Mouse (Mus musculus): Measurements from ENCODE around the gene 4930432K21Rik.
A peak's percentile ranks its signal among the peaks of the same experiment; 100 is the strongest.

4930432K21Rik gene

DNA sequence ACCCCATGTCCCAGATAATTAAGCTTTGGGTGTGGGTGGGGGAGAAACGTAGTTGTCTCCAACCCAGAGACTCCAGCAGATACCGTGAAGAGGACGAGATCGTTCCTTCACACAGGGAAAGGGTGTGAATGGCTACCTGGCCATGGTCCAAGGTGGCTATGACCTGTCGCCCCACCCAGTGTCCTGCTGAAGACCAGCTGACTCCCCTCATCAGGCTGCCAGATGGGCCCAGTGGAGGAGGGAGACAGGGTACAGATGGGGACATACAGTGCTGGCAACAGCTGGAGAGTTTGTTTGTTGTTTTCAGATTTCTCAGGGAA is 666 bp downstream of the 4930432K21Rik start:
- DNase-seq (ENCODE audit: low spot score), result no peak

DNA sequence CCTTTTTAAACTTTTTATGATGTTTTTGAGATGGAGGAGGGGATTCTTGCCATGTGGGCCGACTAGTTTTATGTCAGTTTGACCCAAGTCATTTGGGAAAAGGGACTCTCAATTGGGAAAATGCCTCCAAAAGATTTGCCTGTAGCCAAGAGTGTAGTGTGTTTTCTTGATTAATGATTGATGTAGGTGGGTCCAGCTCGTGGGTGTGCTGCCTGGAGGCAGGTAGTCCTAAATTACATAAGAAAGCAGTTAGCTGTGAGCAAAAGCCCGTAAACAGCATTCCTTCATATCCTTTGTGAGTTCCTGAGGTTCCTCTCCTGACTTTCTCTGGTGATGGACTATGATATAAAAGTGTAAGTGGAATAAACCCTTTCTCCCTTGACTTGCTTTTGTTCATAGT is 1.4 kb downstream of the 4930432K21Rik start:
- DNase-seq (ENCODE audit: low spot score), result no peak

DNA sequence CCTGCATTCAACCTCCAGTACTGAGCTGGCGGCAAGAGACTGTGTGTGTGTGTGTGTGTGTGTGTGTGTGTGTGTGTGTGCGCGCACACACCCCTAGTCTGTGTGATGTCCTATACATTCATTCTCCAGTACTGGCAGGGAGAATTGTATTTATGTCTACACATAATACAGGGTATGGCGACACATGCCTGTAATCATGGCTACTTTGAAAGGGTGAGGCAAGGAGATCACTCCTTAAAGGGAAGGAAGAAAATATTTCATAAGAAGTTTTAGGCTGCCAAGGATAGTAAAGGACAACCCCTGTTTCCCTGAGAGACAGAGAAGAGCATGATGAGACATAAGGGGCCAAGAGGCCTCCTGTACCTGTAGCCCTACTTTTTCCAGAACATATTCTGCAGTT is 9.8 kb downstream of the 4930432K21Rik start:
- DNase-seq (ENCODE audit: low spot score), result no peak

DNA sequence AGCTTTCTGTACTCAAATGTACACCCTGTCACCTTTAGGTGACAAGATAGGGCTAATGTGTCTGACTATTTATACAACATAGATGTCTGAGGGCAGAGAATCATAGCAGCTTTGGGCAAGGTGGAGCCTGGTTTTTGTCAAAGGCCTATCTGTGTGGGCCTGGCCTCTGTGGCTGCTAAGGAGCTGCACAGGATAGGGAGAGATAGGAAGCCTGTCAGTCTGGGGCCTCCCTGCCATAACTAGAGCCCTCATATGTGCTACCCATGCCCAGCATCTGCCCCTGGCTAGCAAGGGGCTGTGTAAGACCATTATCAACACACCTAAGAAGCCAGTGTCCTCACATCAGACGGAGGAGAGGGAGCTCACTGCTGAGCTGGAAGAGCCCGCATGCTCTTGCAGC is 19.9 kb downstream of the 4930432K21Rik start:
- no peak for DNase-seq (ENCODE audit: low spot score)

DNA sequence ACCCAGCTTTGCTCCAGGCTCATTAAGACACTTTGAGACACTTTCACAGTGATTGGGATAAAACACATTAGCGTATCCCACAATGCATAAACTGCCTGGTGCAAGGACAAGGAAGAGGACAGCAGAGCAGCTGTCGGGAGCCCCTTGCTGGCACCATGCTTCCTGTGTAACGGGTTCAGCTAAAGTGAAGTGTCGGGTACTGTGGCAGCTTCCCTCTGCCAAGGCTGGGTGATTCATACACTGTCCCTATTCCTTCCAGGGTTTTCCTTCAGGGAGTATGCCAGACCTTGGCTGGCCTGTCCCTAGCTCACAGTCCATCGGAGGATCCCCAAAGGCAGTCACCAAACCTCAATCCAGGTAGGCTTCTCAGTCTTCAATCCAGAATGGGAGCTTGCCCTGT is 22.3 kb downstream of the 4930432K21Rik start:
- no peak for DNase-seq (ENCODE audit: low spot score)

DNA sequence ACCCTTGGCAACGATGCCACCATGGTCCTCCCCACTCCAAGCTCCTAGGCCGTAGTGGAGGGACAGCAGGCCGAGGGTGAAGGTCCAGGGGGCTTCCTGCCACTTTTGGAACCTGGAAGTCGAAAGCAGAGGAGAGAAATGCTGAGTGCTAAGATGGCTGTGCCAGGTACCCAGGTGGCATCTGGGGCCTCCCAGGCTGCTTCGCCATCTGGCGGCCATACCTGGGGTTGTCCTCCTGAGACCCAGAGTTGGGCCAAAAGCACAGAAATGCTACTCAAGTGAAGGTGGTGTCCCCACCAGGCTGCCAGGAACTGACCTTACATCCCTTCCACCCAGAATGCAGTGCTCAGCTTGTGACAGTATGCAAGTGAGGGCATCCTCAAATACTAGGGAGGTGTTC is 26.0 kb downstream of the 4930432K21Rik start:
- no peak for DNase-seq (ENCODE audit: low spot score)

DNA sequence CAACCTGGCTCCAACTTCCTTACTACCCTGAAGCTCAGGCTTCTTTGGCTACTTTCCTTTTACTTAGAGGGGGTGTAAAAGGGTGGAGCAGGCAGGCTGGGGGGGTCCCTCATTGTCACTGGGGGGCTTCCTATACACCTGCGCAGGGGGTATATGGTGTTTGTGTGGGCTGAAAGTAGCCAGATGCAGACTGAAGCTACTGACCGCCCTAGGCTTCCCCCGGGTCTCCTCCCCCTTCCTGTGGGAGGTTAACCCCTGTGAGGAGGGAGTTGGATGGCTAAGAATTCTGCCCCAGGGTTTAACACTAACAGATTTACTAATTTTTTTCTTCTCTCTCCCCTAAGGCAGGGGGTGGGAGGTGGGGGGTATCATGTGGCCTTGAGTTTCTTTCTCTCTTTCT is 28.7 kb downstream of the 4930432K21Rik start:
- DNase-seq (ENCODE audit: low spot score), result no peak

DNA sequence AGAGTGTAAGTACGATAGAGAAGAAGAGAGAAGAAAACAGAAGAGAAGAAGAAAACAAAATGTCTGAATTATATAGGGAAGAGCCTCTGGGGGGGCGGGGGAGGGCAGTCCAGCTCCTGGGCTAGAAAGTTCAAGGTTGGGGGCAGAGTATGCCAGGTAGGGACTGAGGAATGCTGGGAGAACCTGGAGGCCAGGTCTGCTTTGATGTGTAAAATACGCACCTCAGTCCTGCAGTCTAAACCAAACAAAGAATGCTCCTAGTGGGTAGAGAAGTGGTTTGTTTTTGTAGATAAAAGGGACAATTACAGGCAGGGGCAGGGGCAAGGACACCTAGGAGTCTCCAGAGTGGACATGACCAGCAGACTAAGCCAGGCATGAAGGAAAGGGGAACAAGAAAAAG is 29.6 kb downstream of the 4930432K21Rik start:
- no peak for DNase-seq (ENCODE audit: low spot score)

DNA sequence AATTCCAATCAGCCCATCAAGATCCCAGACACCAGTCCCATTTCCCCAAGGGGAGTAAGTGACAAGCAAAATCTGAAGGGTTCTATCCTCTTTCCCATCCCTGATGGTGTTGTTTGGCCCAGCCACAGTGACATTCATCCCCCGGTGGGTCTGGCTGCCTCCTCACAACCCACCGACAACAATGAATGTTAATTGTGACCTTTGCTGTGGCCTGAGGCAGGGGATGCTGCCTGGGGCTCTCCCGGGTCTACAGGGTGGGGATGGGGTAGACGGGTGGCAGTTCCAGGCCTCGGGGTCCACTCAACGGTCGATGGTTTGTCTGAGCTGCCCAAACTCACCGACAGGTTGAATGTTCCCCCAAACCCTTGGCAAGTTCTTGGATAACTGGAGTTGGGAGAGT is 30.8 kb downstream of the 4930432K21Rik start:
- no peak for DNase-seq (ENCODE audit: low spot score)

DNA sequence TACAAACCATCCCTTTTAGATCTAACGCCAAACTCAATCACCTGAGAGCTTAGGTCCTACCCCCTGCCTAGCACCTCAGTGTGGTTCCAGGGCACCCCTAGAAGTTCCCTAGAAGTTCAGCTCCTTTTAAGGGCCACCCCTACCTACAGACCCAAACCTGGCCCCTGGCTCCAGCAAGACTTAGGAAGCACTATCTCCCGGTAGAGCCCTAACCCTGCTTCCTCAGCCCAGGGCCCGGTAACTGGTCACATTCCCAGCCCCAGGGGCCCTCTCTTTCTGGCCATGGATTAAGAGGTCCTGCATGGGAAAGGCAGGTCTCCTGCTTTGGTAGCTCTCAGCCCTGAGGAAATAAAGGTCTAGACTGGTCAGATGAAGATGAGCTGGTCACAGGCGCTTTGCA is 32.1 kb downstream of the 4930432K21Rik start:
- no peak for DNase-seq (ENCODE audit: low spot score)

DNA sequence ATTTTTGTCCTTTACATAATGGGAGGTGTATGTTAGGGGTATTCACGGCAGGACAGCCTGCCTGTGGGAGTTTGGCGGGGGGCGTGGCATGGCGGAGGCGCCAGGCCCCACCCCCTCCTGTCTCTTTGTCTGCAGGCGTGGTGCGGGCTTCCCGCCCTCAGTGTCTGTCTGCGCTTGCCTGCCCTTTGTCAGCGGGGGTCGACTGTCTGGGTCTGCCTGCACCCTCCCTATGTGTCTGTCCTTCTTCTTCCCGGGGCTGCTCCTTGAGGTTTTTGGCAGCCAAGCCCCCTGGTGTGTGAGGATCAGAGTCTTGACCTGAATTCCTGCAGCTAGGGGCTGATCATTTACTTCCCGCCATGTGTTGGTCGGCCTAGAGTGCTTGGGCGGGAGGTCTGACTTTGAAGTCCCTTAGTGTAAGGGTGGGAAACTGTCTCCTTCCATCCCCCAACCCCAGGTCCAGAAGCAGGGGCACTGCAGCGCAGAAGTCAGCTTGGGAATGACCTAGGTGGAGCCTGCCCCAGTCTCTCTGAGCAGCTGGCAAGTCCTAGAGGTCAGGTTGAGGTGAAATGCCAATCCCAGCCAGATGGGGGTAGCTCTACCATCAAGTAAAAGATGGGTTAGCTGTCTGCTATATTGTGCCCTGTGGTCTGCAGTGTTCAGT is 32.8 kb downstream of the 4930432K21Rik start:
- DNase-seq (ENCODE audit: low spot score), result peak; percentile 32

DNA sequence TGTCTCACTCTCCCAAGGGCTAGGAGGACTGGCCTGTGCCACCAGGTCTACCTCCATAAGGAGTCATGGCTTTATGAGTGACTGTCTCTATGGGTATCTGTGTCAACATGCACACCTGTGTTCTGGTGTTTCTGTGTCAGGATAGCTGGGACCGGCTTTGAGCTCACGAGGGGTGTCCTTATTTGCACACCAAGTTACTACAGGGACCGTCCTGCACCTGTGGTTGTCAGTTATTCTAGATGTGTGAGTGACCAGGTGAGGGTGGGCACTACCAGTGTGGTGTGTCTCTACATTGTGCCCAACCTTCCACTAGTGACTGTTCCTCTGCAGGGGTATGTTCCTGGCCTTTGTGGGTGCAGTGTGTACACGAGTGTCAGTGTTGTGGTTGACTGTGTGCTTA is 35.0 kb downstream of the 4930432K21Rik start:
- DNase-seq (ENCODE audit: low spot score), result no peak

DNA sequence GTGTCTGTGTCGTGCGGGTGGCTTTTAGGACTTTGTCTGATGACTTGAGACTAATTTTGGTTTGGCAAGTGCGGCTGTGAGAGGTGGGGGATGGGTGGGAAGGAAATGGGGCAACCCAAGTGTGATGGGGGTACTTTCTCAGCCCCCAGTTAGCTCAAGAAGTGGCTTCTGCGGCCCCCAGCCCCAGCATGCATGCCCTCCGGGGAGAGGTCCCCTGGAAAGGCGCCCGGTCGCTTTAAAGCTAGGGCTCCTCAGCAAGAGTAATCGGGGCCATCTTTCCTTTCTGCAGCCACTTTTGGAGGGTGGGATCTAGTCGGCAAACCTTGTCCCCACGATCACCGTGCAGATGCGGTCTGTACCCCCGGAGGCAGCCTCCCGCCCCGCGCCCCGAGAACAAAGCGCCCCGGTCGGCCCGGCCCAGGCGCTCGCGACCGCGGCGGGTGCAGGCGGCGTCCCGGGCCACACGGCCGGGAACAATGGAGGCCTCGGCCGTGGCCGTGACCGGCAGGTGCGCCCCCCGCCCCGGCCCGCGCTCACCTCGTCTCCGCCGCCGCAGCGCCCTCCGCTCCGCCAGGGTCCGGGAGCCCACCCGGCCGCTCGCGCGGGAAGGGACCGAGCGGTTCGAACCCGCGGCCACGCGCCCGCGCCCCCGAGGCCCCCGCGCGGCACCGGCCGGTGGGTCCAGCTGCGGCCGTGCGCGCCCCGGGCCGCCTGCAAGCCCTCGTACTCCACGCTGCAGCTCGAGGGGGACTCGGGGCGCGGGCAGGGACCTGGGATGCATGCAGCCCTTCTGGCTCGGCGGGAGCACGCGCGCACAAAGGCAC is 35.6 kb downstream of the 4930432K21Rik start:
- DNase-seq (ENCODE audit: low spot score), result no peak

DNA sequence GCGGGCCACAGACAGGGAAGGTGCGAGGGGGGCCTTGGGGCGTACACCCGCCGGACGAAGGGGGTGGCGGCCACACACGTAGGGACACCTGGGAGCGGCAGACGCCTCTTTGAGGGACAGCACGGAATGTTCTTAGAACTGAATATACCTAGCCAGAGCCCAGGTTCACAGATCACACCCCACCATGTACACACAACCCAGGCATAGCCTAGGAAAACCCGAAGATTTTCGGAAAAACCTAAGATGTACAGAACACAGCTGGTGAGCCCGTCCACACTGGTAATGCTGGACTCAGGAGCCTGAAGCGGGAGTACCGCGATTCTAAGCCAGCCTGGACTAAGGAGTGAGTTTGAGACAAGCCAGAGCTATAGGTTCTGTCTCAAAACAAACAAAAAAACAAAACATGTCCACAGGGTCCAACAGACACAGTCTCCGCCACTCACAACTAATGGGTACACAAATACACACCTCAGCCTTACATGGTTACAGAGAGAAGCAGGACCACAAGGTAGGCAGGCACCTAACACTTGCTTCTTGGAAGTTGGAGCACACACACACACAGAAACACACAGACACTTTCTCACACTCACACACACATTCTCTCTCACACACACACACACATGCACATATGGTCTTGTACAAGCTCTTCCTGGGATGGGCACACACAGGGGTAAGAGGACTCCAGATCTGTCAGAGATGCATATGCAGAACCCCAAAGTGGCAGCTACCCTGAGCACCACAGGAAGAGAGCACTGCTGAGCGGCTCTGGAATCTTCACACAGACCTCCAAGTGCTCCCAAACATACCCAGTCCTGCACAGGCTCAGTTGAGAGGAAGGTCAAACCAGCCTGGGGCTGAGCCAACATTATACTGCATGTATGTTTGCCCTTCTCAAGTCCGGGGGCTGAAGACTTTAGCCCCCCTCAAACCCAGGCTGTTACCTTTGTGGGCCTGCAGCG is 36.5 kb downstream of the 4930432K21Rik start:
- no peak for DNase-seq (ENCODE audit: low spot score)

DNA sequence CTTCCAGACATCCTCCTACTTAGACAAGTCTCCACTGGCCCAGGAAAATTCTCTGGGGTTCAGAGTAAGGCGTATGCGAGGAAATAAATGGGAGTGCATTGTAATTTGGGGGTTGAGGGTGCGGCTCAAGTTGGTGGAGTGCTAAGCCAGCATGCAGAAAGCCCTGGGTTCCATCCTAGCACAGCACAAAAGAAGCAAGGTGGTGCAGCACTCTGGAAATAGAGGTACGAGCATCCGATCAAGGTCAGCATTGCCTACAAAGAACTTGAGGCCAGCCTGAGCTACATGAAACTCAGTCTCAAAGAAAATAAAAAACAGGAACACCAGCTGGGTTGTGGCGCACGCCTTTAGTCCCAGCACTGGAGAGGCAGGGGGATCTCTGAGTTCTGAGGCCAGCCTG is 37.3 kb downstream of the 4930432K21Rik start, which contains the start of gene Nanos3:
Gene Nanos3, minus strand, starts transcription at position 101 of the 400 bp plus-strand sequence.
- DNase-seq (ENCODE audit: low spot score), result no peak

DNA sequence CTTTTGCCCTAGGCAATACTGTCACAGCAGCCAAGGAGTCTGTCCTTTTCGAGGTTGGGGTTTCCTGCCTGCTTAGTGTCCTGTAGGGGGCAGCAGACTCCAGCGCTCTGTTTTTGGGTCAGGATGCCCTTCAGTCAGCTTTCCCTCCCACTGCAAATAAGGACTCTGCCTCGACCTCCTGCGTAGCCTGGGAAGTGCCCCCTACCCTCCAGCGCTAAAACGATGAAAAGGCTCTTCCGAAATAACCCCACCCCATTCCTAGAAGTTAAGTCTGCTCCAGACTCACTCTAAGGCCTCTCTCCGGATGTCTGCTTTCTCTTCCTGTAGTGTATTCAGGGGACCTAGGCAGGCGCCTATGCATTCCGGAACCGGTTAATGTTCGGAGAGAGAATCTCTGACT is 38.7 kb downstream of the 4930432K21Rik start:
- peak; percentile 55 for DNase-seq (ENCODE audit: low spot score)

DNA sequence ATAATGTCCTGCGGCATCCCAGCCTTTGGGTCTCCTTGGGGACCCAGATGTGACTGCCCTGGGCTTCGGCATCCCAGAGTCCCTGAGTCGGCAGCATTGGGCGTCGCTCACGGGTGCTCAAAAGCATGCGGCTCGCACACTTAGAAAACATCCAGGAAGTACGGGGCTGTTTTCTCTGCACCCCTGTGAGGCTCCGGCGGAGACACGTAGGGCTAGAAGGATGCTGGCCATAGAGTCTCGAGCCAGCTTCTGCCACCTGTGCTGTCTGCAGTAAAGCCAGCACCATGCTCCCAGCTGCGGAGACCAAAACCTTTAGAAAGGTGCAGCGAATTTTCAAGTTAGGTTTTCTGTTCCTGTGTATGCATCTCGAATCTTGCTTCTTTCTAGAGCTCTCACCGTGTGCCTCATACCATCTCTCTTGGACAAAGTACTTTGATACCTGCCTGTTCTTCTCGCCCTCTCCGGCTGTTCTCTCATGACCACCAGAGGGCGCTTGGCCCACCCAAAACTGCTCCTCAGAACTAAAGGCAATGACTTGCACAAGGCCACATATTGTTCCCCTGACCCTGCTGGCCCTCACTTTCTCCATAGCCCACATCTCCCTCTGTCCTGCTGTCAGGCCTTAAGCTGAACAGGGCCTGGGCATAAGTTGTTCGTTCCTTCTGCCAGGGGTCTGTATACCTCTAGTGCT is 39.4 kb downstream of the 4930432K21Rik start:
- DNase-seq (ENCODE audit: low spot score), result no peak

DNA sequence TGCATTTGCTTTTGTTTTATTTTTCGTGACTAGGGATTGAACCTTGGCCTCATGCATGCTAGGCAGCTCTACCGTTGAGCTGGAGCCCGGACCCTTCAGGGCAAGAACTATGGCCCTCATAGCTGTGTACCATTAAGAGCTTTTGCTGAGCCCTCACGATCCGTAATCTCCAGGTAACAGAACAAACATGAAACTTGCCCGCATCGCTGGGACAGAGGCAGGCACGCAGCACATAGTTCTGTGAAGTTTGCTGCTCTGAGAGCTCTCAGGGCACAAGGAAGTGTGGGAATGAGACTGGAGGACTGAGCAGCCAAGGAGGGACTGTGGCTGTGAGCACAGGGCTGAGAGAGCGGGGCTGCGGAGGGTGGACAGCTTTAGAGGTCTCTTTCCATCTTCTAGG is 40.8 kb downstream of the 4930432K21Rik start:
- no peak for DNase-seq (ENCODE audit: low spot score)

DNA sequence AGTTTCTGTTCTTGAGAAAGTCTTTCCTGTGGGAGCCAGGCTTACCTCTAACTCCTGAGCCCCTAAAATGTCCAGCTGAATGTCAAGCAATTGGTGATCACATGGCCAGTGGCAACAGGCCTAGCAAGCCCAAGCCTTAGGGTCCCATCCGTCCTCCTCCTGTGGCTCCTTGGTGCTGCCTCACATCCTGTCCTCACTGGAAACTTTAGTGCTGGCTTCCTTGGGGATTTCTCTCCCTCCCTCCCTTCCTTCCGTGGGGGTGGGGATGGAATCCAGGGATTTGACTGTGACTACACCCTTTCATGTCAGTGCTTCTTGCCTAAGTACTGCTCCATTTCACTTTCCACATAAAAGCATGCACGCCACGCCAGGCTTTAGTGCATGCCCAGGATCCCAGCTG is 41.8 kb downstream of the 4930432K21Rik start:
- no peak for DNase-seq (ENCODE audit: low spot score)

DNA sequence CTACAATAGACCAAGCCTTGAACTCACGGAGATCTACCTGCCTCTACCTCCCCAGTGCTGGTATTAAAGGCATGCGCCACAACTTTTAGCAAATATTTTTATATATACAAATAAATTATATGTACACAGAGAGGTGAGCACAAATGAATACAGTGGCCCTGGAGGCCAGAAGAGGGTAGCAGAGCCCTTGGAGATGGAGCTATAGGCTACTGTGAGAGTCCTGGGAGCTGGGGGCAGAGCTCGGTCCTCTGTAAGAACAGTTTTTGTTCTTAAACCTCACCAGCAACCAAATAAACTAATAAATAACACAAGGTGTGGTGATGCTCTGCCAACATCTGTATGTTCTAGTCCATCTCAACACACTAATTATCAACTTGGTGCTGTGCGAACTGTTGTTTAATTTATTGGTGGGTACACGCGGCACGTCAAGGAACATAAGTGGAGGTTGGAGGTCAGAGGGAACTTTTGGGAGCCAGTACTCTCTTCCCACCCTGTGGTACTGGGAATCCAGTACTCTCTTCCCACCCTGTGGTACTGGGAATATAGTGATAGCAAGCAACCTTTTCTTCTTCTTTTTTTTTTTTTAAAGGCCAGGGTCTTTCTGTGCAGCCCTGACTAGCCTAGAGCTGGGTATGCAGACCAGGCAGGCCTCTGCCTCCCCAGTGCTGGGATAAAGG is 42.5 kb downstream of the 4930432K21Rik start:
- DNase-seq (ENCODE audit: low spot score), result no peak

DNA sequence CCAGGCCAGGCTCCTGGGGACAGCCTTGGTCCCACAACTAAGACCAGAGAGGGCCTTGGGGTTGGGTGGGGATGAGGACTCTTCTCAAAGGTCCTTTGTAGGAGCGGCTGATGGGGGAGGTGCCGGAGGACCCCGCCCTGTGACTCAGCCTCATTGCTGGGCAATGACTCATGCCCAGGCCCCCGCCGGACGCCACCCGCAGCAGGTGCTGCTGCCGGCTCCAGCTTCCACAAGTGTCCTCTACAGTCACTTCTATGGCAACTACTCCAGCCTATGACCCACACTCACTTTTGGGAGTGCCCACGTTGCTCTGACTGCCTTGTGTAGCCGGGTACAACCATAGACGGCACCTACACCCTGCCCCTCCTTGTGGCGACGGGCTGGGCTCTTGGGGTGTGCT is 44.2 kb downstream of the 4930432K21Rik start:
- DNase-seq (ENCODE audit: low spot score), result peak; percentile 69

Data from ovary, adult 18-20 months (tissue).